Mouse (Mus musculus): ENCODE measurements around the gene Rfx5. TPM values are rescaled to one million over a fixed set of nuclear protein-coding genes. Genes with fewer than 3 reads are reported as not detected.
"Not testable (repeated sequence)": the region's sequence is repeated elsewhere in the genome, so short reads cannot be mapped to it uniquely, and the experiment has no call there.

Rfx5 gene
- total RNA-seq, 4 experiments from 2014 or later, result 25.3 to 30.5 (median 27.1) TPM

DNA sequence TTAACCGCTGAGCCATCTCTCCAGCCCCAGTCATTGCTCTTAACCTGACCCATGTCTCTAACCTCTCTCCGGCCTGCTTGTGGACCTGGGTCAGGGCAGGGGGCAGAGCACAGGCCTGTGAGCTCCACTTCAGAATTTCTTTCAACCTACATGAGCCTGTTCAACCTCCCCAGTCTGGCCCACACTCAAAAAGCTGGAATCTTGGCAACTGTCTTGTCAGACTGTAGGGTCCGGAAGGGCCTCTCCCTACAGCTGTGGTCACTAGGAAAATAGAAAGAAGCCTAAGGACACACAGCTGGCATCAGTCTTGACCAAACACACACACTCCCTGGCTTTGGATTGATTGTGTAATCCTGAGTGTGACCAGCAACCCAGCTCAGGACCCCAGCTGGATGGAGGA lies 18.5 kb upstream of the Rfx5 start:
- DNase-seq (ENCODE audit: low spot score in 2 of 2), result not testable (repeated sequence)

DNA sequence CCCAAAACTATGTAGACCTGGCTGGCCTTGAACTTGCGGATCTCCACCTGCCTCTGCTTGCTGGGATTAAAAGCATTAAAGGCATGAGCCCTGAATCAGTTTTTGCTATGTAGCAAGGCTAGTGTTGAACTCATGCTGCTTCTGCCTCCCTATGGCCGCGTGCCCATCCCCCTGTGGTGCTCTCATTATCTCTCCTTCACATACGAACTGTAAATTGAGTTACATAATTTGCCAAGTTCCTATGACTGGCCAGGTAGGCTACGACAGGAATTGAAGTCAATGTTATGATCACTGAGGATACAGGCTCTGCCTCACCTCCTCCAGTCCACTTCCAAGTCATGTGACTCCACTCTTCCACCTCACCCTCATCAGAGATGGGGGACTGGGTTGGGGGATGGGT lies 17.7 kb upstream of the Rfx5 start:
- DNase-seq (ENCODE audit: low spot score in 2 of 2), result not testable (repeated sequence)

DNA sequence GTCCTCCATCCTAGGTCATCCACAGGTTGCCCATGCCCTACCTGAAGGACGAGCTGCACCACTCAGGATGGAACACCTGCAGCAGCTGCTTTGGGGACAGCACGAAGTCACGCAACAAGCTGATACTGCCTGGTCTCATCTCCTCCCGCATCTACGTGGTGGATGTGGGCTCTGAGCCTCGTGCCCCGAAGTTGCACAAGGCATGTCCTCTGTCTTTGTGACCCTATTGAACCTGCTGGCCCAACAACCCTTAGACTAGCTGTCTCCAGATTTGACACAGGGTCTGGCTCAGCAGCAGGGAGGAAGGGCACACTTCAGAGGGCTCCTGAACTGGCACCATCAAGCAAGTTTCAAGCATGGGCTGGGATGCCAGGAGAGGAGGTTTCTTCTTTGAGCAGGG lies 16.7 kb upstream of the Rfx5 start:
- DNase-seq (ENCODE audit: low spot score in 2 of 2), result not testable (repeated sequence)

DNA sequence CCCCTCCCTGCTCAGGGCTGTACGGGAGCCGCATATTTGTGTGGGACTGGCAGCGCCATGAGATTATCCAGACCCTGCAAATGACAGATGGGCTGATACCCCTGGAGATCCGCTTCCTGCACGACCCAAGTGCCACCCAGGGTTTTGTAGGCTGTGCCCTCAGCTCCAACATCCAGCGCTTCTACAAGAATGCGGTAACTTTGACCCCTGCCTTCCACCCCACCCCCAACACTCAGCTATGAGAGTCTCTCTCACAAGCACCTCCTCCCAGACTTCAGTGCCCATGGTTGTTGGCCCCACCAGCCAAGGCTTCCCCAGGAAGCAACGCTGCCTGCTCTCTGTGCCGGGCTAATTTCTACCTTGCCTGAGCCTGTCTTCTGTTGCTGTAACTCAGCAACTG lies 13.8 kb upstream of the Rfx5 start:
- not testable (repeated sequence) for DNase-seq (ENCODE audit: low spot score in 2 of 2)

DNA sequence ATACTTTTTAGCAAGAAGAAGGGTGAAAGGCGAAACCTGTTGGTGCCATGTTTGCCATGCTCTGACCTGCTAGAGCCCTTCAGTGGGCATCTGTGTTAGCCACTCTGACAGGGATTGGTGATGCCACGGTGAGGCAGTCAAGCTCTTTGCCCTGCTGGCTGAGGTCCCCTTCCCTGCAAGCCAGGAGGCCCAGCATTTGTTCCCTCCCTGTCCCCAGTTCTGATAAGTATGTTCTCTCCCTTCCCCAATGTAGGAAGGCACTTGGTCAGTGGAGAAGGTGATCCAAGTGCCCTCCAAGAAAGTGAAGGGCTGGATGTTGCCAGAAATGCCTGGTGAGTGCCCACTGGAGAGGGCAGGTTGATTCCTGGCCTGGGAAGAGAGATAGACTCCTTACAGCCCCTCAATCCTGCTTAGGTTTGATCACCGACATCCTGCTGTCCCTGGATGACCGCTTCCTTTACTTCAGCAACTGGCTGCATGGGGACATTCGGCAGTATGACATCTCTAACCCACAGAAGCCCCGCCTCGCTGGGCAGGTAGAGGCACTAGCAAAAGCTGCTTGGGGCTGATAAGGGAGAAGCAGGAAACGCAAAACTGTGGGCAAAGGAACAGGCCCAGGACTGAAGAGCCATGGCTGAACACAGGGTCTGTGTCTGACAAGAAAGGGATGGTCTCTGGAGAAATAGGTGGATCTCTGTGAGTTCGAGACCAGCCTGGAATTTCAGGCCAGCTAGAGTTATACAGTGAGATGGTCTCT lies 11.5 kb upstream of the Rfx5 start:
- DNase-seq (ENCODE audit: low spot score in 2 of 2), result not testable (repeated sequence)

DNA sequence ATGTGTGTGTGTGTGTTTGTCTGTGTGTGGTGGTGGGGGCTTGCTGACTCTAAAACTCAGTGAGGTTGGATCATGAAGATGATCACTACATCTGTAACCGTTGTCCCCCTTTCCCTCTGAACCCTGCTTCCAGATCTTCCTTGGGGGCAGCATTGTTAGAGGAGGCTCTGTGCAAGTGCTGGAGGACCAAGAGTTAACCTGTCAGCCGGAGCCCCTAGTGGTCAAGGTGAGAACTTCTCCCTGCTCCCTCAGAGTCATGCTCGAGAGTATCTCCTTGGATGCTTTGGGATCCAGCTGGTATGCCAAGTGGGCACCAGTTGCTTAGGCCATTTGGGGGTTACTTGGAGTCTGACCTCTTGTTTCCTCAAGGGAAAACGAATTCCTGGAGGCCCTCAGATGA lies 10.2 kb upstream of the Rfx5 start:
- DNase-seq (ENCODE audit: low spot score in 2 of 2), result not testable (repeated sequence)

DNA sequence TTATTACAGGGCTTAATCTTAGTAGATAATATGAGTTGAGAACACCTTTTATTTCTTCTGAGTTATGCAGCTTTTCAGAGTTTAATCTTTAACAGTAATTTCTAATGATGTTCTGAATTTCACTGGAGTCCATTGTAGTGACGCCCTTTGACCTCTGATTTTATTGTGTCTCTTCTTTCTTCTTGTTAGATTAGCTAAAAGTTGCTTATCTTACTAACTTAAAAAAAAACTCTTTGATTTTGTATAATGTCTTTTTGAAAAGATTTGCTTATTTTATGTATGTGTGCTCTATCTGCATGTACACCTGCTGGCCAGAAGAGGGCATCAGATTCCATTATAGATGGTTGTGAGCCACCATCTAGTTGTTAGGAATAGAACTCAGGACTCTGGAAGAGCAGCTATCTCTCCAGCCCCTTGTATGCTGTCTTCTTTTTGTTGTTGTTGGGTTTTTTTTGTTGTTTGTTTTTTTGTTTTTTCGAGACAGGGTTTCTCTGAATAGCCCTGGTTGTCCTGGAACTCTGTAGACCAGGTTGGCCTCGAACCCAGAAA lies 5.7 kb upstream of the Rfx5 start:
- DNase-seq (ENCODE audit: low spot score in 2 of 2), result no peak

DNA sequence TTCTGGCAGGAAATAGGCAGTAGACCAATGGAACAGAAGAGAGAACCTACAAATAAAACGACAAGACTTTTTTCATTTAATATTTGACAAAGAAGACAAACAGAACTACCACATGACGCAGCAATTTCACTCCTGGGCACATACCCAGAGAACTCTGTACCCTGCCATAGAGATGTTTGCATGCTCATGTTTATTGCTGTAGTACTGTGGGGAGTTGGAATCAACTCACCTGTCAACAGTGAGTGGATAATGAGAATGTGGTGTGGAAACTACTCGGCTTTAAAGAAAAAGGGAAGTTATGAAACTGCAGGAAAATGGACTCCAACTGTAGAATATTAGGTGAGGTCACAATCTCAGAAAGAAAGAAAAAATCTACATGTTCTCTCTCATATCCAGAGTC lies 4.2 kb upstream of the Rfx5 start:
- DNase-seq (ENCODE audit: low spot score in 2 of 2), result no peak

DNA sequence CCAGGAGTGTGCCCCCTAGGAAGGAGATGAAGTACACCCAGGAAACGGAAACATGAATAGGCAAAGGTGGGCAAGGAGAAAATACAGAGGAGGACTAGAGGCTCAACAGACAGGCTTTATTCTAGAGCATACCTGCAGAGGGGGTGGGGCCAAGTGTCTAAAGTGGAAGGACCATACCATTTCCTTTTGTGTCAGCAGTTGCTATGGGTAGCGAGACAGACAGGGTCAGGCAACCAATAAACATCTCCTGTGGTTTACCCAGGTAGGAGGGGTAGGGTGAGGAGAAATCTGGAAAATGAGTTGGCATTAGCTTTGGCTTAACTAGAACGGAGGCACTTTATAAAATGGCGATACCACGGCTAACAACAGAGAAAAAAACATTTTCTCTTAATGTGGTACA lies 1.1 kb upstream of the Rfx5 start:
- DNase-seq (ENCODE audit: low spot score in 2 of 2), result no peak

DNA sequence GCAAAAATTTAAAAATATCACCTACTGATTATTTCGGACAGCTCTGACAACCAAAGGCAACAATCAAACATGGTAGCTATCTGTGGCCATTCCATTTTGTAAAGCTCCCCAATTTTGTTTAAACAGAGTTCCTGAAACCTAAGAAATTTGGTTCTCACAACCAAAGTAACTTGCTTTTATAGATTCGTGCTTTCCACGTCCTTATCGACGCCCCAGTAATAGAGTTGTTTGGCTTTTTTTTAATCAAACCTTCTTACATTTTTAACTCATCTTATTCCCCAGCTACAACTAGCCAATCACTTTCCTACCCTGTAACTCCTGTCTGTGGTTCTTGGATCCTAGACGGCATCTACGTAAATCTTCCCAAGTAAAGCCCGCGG lies 501 bp upstream of the Rfx5 start:
- DNase-seq (ENCODE audit: low spot score in 2 of 2), result no peak

DNA sequence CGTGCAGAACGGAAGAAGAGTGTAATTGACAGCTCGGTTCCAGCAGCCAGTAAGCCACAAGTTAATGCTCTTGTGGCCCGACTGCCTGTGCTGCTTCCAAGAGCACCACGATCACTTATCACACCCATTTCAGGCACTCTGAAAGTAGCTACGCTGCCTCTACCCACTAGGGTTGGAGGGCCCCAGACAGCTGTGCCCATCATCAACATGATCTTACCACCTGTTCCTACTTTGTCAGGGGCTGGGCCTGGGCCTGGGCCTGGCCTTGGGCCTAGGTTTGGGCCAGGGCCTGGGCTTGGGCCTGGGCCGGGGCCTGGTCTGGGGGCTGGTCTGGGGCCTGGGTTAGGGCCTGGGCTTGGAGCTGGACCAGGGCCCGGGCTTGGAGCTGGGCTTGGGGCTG lies 4.4 kb downstream of the Rfx5 start:
- DNase-seq (ENCODE audit: low spot score in 2 of 2), result no peak

DNA sequence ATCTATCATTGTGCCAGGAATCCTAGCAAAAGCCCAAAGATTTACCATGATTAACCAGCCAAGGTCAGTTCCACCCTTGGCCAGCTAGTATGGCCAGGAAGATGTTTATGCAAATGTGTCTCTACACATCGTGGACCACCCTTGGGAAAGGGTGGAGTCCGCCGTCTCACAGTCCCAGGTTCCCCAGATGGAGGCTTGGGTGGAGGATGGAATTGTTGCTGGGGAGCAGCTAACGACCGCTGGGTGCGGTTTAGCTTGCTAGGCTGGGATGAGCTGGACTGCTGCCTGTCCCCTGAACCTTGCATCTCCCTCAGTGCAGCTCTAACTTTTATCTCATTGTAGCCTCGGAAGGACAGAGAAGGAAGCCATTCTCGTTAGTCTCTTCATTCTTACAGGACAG lies 6.0 kb downstream of the Rfx5 start:
- no peak for DNase-seq (ENCODE audit: low spot score in 2 of 2)

DNA sequence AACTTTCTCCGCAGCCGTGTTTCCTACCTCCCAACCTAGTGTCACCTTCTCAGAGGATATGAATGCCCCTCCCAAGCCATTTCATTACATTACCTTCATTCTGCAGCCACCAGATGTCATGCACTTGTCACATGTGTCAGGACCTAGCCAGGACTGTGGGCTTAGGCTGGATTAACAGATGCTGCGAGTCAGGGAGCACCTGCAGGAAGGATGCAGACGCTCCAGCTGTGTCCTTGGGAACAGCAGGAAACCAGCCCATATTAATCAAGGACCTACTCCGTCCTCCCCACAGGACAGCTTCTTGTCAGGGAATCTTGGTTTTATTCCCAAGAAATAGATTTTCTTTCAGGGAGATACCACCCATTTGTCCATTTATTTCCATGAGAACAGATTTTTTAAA lies 6.4 kb downstream of the Rfx5 start:
- DNase-seq (ENCODE audit: low spot score in 2 of 2), result no peak

DNA sequence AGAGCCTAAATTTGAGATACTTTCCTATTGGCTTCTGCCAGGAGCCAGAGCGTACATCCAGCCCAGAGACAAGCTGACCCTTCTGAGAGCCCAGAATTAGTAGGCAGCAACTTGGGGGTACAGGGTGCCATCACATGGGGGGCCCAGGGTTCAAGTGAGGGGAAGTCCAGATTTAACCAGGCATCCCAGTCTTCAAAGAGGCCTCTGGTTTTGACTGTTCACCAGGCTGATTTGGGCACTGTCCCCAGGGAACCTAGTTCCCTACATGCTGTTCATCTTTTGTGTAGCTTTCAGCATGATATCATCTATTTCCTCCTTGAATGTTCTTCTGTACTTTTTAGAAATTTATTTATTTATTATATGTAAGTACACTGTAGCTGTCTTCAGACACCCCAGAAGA lies 11.1 kb downstream of the Rfx5 start:
- no peak for DNase-seq (ENCODE audit: low spot score in 2 of 2)

DNA sequence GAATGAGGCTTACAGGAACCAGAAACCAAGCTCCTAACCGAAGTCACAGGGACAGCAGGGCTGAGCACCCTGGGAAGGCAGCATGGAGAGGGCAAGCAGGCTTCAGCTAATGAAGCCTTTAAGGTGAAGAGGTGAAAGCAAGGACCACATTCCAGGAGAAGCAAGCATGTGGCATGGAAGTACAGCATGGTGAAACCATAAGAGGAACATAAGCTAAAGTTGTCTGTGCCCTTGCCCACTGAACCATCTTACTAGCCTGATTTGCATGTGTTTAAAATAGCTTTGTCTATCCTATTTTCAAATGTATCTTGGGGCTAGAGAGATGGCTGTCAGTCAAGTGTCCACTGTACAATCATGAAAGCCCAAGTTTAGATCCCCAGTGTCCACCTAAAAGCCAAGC lies 12.0 kb downstream of the Rfx5 start:
- DNase-seq (ENCODE audit: low spot score in 2 of 2), result no peak

DNA sequence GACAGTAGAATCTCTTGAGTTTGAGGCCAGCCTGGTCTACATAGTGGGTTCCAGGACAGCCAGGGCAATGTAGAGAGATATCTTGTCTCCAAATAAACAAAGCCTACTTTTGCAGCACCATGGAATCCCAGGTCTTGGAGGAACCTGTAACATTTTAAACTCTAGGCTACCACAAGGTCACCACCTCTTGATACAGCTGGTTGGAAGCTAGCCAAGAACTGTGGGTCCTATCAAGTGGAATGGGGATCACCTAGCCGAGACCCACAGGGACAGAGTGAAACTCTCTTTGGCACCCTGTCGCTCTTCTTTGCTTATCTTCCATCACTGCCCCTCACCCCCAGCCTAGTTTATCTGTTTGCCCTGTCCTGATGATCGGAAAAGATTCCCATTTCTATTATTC lies 18.7 kb downstream of the Rfx5 start:
- DNase-seq (ENCODE audit: low spot score in 2 of 2), result no peak

DNA sequence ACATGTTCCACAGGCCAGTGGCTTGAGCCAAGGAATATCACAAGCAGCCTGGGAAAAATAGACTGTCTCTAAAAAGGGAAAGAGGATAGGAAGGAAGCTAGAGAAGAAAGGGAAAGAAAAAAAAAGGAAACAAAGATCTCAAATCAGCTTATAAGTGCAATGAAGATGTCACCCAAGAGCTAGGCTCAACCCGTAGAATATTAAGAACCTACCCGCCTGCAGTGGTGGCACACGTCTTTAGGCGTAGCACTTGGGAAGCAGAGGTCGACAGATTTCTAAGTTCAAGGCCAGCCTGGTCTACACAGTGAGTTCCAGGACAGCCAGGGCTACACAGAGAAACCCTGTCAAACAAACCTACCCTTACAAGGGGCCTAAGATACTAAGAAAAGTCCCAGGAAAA lies 19.7 kb downstream of the Rfx5 start:
- no peak for DNase-seq (ENCODE audit: low spot score in 2 of 2)

DNA sequence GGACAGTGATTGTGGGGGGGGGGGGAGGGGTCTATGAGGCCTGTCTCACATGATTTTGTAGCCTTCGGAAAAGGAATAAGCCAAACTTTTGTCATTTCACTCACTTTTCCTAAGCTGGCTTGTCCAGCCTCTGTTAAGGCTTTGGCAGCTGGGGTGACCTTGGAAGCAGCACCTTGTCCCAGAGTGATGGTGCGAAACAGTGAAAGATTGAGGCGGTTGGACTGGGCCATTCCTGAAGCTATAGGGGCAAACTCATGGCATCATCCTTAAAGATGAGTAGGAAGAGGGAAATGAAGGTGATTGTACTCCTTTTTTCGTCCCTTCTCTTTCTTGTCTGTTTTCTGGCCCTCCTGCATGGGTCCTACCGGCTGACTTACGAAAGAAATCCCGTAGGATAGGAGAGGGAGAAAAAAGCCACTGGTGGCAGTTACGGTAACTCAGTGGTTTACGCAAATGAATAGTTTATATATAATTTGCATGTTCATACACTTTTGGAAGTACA lies 20.2 kb downstream of the Rfx5 start:
- no peak for DNase-seq (ENCODE audit: low spot score in 2 of 2)

DNA sequence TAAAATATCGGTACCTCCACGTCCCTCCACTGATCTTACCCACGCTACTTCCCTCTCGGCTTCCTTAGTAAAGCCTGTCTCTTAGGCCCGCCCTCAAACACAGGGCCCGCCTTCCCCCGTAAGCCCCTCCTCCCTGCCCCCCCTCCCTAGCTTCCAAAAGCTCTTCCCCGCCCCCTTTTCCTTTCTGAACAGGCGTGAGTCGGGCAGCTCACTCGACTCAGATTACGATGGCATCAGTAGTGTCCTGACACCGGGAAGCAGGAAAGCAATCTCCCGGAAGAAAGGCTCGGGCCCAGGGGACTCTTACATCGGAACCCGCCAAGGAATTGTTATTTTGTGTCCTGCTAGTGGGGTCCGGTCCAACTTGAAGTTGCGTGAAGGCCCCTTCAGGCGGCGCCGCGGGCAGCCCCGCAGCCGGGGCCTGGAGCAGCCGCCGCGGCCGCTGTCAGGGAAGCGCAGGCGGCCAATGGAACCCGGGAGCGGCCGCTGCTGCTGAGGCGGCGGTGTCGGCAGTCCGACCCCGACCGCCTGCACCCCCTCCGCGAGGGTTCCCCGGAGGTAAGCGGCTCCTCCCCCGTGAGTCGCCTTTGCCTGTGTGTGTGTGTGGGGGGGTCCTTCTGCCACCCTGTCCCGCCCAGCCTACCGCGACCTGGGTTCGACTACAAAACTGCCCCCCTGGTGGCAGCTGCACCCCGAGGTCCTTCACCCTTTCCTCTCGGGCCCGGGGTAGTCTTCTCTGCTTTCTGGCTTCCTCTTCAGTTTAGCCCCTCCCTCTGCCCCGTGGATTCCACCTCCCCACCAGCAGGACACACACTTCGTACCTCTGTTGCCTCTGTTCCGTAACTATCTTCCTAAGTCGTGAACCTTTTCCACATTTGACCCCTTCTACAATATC lies 20.9 kb downstream of the Rfx5 start, which contains the start of gene Pi4kb:
Gene Pi4kb (plus strand): TSS at position 204 of the 895 bp plus-strand sequence.
- DNase-seq (ENCODE audit: low spot score in 2 of 2), result peak; percentile 70 to 81

DNA sequence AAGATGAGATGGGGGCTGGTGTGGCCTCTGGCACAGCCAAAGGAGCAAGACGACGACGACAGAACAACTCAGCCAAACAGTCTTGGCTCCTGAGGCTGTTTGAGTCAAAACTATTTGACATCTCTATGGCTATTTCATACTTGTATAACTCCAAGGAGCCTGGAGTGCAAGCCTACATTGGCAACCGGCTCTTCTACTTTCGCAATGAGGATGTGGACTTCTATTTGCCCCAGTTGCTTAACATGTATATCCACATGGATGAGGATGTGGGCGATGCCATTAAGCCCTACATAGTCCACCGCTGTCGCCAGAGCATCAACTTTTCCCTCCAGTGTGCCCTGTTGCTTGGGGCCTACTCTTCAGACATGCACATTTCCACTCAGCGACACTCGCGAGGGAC lies 30.4 kb downstream of the Rfx5 start:
- no peak for DNase-seq (ENCODE audit: low spot score in 2 of 2)

DNA sequence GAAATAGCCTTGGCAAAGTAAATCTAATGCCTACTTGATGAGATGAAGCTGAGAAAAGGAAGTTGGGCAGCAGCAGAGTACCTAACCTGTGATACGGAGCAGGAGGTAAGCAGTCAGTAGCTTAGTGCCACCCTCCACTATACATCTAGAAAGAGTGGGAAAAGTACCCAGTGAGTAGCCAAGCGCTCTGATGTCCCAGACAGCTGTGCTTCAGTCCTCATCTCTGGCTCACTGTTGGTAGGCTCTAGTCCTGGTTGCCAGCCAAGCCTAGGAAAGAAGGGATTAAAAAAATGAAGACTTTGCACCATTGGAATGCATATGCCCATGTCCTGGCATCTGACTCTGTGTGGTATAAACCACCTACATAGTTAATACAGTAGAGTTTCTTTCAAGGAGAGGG lies 31.6 kb downstream of the Rfx5 start:
- no peak for DNase-seq (ENCODE audit: low spot score in 2 of 2)

DNA sequence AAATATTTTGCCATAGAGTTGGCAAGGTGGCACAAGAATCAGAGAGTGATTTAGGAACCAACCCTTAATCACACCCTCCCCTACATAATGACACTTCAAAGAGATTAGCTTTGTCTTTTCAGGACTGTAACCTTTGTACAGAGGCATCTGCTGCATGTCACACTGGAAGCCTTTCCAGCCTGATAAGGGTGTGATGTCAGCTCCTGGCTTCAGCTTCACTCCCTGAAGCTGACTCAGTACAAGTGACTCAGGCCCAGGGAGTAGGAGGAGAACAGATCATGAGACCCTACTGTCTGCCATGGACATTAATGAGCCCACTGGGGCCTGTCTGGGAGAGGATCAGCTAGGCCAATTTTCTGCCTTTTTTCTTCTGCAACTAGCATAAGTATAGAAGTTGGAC lies 33.7 kb downstream of the Rfx5 start:
- no peak for DNase-seq (ENCODE audit: low spot score in 2 of 2)

Measured in left cerebral cortex, adult 8-10 months (tissue).